Mouse (Mus musculus) c-Kit-positive CD71-negative TER-119-negative erythroid progenitor cells, embryonic 14.5 days (primary cell): ENCODE measurements around the gene Ccn6.

Source experiments
- DNase-seq: peaks from one replicate; pipeline ENCODE4 v3.0.0-alpha.2; 2013; ENCODE audit warnings: low read depth

The Ccn6 gene

GRCm38 (mm10) chr10:39161406-39161805, 2.2 kb downstream of the Ccn6 start:
- no peak for DNase-seq

- no peak for DNase-seq
These were observed 5.3 kb downstream of the Ccn6 start for GRCm38 (mm10) chr10:39158306-39158705.

- DNase-seq, result no peak
These were observed 6.3 kb downstream of the Ccn6 start for GRCm38 (mm10) chr10:39157321-39157720.

- DNase-seq, result no peak
These were observed 6.9 kb downstream of the Ccn6 start for GRCm38 (mm10) chr10:39156719-39157118.

GRCm38 (mm10) chr10:39142216-39142615, 21.4 kb downstream of the Ccn6 start:
- no peak for DNase-seq

- no peak for DNase-seq
These were observed 22.2 kb downstream of the Ccn6 start for GRCm38 (mm10) chr10:39141401-39141800.

- no peak for DNase-seq
These were observed 22.8 kb downstream of the Ccn6 start for GRCm38 (mm10) chr10:39140843-39141242.

GRCm38 (mm10) chr10:39138761-39139160, 24.8 kb downstream of the Ccn6 start:
- DNase-seq, result no peak

- no peak for DNase-seq
These were observed 25.8 kb downstream of the Ccn6 start for GRCm38 (mm10) chr10:39137766-39138165.

GRCm38 (mm10) chr10:39133462-39134310, 29.9 kb downstream of the Ccn6 start, which contains the start of the genes Fam229b and Tube1:
Gene Fam229b (minus strand): TSS chr10:39133914.
Gene Tube1 (plus strand): TSS chr10:39133976.
- DNase-seq, result peak; percentile 77

GRCm38 (mm10) chr10:39121412-39121811, 42.2 kb downstream of the Ccn6 start:
- no peak for DNase-seq

GRCm38 (mm10) chr10:39109489-39109874, 54.1 kb downstream of the Ccn6 start:
- no peak for DNase-seq

- DNase-seq, result no peak
These were observed 54.6 kb downstream of the Ccn6 start for GRCm38 (mm10) chr10:39108837-39109488.

GRCm38 (mm10) chr10:39106935-39107334, 56.7 kb downstream of the Ccn6 start:
- DNase-seq, result no peak

- no peak for DNase-seq
These were observed 57.2 kb downstream of the Ccn6 start for GRCm38 (mm10) chr10:39106413-39106812.

GRCm38 (mm10) chr10:39104803-39105449, 58.7 kb downstream of the Ccn6 start:
- no peak for DNase-seq
